Mouse (Mus musculus): ENCODE measurements around the gene Gm44965.

- no peak for TF ChIP-seq POLR2A (IDR thresholded peaks at IDR 0.05; ENCODE audit: low read depth, low read length)
- TF ChIP-seq CTCF (conservative IDR thresholded peaks at IDR 0.05; ENCODE audit: insufficient read depth, insufficient read length, low read depth, low read length) = no peak
Measured at GRCm38 (mm10) chr6:48666159-48666586, 72.4 kb downstream of the Gm44965 start.
